Mouse (Mus musculus) bone marrow, adult 2 months (tissue): ENCODE measurements around the gene Cdkl5.

ENCODE experiments used
- CTCF ChIP-seq: fragments of 200-500 bp; IDR thresholded peaks from 2 replicates; pipeline ENCODE4 v1.5.1; 2011; ENCODE audit warnings: low read length, control low read depth; ENCODE audit not compliant: control insufficient read depth, insufficient read depth
- POLR2A ChIP-seq: fragments of 200-500 bp; IDR thresholded peaks from 2 replicates; pipeline ENCODE4 v1.6.1; 2011; ENCODE audit warnings: low read depth, mild to moderate bottlenecking, control low read depth, low read length, borderline replicate concordance; ENCODE audit not compliant: control insufficient read depth

DNA sequence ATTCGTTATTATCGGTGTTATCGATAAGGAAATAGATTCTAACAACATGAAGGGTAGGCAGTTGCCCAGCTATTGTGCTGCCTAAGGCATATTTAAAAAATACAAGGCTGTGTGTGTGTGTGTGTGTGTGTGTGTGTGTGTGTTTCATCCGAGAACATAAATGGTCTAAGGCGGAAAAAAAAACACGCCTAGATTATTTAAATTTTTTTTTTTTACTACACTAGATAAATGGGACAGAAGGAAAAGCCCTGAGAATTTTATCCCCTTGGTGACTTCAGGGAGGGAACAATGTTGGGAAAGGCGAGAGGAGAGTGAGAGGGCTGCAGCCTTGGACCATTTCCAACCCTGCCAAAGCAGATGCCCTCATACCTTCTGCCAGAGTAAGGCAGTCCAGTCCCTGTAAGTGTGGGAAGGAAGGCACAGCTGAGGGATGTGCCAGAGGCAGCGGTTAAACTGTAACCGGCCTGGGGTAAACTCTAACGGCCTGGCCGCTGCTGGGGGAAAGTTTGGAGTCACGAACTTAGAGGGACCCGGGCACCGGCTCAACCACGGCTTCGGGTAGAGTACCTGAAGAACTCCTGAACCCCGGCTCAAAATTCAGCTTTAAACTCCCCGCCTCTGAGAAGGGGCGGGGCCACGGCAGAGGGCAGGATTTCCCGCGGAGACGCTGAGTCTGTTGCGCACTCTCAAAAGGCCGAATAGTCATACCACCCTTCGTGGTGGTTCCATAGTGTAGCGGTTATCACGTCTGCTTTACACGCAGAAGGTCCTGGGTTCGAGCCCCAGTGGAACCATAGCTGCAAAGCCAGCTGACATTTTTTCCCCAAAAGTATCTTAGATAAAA is 228.9 kb downstream of the Cdkl5 start:
- TF ChIP-seq CTCF: no peak
- no peak for TF ChIP-seq POLR2A
